Mouse (Mus musculus): ENCODE data around the gene Acsl6. TPM values are rescaled to one million over a fixed set of nuclear protein-coding genes. Genes with fewer than 3 reads are reported as not detected.
"Not testable (repeated sequence)": the region's sequence is repeated elsewhere in the genome, so short reads cannot be mapped to it uniquely, and the experiment has no call there.

The Acsl6 gene
- total RNA-seq (2021) = 10 to 100 TPM; 89.8 to 95.8 TPM

DNA sequence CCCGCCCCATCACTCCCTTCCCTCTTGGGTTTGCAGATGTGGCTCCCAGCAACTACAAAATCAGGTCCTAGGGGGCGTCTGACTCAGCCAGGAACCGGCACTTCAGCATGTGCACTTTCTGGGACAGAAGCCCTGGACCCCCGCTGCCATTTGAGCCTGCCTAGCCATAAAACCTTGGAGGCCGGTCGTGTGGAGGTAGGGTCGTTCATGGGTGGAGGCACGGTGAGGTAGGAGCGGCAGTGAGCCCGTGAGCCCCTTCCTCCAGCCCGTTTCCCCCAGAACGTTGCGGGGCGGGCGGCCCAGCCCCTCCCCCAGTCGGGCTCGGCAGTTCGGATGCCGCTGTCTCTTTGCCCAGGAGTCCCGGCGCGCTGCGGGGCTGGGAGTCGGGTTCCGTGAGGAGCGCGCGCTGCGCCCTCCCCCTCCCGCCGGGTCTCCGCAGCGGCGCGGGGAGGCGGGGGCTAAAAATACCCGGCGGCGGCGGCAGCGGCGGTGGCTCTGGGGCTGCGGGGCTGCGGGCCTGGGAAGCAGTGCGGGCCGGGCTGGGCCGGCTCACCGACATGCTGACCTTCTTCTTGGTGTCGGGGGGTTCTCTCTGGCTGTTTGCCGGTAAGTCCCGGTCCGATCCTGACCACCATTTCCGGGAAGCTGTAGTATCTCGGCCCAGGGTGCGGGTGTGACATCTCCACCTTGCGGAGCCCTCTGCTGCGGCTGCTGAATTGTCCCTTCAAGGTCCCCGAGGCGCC is at the start of gene Acsl6:
Gene Acsl6 (plus strand): TSS at position 71 of the 743 bp plus-strand sequence.
- intact Hi-C loops (cut with DNase I) = no loop called here
- peak; percentile 74 for DNase-seq

DNA sequence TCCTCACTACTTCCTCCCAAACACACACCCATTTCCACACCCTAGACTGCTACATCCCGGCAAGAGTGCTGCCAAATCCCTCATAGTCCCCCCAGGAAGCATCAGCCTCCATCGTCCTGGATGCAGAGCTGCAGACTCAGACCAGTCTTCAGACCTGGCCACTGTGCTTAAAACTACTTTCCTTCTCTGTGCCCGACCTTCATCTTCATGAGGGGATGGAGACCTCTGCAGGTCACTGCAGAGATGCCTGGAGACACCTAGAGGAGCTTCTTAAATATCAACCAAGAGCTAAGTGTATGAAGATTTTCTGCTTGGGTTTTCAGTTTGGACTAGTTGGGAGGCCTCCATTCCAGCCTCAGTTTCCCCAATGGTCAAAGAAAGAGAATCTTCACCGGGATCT is 49.5 kb upstream of the Acsl6 start:
- intact Hi-C loops (cut with DNase I) = loop anchor here (10.0 kb wide), 2 partner anchors 129 to 1061 kb away; no protein-coding TSS in a partner anchor
- peak; percentile 15 for DNase-seq

DNA sequence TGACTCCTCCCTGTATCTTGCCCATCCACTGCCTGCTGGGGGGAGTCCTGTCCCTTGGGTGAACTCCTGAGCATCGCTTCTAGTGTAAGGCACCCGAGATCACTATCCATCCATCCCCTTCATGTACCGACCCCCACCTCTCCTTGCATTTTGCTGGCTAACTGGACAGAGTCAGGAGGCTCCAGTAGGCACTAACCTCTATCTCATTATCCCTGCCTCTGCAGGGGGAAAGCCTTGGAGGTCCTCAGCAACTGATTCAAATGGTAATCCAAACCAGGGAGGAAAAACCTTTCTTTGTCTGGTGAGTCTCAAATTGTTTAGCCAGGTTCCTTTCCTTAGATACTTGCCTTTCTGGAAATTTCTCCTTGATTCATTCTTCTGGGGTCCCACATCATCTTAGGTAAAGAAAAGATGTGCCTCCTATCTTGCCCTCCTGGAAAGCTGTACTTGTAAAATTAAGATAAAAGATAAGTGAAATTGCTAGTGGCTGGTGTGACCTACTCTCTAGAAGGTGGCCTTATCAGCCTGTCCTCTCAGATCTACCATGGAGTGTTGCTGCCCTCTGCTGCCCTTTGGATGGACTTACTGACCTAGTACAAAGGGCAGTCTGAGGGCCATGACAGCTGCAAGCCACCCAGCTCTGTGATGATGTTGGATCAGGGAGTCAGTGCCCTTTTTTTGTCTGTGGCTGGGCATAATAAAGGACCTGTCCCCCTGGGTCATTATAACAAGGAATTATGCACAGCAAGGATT is 46.8 kb upstream of the Acsl6 start:
- DNase-seq = peak; percentile 85
- intact Hi-C loops (cut with DNase I) = loop anchor here (5.0 to 10.0 kb wide), 3 partner anchors 132 to 1058 kb away; no protein-coding TSS in a partner anchor

DNA sequence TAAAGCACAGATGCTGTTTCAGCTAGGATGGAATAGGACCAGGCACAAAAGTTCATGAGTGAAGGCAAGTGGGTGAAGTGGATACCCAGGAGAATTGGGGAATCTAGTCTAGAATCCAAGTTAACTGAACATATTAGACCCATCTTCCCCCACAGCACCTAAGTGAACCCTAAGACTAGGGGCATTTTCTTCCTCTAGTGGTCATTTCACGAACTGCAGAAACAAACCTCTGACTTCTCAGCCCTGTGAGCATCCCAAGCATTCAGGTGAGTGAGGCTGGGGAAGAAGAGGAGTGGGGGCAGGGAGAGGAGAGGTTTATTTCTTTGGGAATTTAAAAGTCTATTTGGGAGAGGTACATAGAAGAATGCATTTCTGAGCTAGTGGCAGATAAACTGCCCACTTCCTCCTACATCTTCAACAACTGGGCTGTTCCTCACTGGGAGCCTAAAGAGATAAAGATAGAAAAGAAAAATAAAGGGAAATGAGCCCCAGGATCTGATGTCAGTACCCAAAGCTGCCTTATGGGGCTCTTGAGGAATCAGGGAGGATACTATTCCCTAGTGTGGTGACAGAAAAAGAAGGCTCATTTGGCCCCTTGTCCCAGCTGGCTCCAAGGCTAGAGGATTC is 40.1 kb upstream of the Acsl6 start:
- intact Hi-C loops (cut with DNase I) = no loop called here

DNA sequence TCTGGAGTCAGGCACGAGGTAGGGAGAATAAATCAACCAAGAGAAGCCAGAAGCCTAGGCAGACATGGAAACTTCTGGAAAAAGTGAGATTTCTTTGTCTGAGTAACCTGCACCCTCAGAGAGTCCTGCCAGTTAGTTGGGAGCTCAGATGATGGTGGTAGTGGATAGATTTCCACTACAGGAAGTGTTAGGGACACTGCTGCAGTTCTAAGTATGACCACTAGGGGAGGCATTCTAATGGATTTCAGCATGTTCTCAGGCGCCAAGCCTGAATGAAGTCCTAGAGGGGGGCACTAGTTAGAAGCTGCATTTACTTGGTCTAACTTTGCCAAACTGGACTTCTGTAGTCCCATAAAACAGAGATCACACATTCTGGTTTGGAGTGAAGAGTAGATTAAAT is 39.1 kb upstream of the Acsl6 start:
- intact Hi-C loops (cut with DNase I) = no loop called here
- peak; percentile 54 for DNase-seq

More for the DNA sequence above, 40.1 kb upstream of the Acsl6 start:
- no peak for DNase-seq

DNA sequence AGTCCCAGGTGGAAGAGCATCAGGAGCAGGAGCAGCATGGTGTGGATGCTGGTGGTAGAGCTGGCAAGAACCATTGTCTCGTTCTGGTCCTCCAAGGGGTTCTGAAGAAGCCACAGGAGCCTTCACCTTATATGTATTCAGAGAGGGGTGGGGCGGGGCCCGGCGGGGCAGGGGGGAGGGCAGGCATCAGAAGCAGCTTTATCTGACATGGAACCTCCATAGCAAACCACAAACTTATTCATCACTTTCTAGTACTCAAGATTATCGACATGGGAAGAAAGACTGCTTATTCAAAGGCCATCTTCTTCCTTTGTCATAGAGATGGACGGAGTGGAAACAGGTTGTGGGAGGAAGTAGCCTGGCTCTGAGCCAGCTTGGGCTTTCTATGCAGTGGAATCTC is 36.4 kb upstream of the Acsl6 start, which contains the start of gene Il3:
Gene Il3 (minus strand): TSS at position 101 of the 400 bp plus-strand sequence.
- DNase-seq = no peak
- intact Hi-C loops (cut with DNase I) = no loop called here

DNA sequence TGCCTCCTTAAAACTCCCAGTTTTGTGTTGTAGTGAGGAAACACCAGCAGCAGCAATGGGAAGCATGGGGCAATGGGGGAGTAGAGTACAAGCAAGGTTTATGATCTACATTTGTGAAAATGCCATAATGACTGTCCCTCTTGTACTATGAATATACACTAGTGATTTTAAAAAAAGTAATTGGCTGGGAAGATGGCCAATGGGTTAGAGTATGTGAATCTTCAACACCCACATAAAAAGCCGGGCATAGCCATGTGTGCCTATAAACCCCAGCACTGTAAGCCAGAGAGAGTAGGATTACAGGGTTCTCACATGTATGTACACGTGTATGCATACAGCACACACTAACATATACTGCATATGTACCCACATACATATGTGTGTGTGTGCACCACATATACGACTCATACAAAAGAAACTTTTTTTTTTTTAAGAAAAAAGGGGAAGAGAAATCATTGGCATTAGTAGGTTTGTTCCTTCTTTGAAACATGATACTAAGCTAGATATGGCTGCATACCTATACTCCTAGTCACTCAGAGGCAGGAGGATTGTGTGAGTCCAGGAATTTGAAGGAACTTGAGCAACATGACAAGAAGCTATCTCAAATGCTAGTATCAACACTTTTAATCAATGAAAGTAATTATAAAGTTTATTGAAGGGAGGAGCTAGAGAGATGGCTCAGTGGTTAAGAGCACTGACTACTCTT is 34.3 kb upstream of the Acsl6 start:
- intact Hi-C loops (cut with DNase I) = no loop called here
- no peak for DNase-seq

DNA sequence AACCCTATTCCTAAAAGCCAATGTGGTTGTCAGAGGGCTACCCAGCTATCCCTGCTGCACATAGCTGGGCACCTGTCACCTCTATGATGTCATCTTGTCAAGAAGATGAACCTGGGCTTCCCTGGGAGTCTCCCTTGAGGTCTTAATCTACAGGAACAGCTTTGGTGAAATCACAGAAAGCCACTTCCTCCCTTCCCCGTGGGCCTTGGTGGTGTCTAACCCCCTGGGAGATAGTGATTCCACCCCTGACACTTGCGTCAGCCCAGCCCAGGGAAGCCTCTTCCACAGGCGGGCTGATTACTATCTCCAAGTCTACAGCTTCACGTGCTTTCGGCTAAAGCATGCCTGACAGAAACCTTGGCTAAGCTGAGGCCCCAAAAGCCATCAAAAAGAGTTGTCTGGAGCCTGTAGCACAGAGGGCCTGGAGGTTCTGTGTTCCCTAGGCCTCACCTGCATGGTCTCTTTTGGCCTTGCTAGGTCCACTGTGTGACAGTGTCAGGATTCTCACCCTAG is 32.1 kb upstream of the Acsl6 start:
- intact Hi-C loops (cut with DNase I) = no loop called here
- no peak for DNase-seq

DNA sequence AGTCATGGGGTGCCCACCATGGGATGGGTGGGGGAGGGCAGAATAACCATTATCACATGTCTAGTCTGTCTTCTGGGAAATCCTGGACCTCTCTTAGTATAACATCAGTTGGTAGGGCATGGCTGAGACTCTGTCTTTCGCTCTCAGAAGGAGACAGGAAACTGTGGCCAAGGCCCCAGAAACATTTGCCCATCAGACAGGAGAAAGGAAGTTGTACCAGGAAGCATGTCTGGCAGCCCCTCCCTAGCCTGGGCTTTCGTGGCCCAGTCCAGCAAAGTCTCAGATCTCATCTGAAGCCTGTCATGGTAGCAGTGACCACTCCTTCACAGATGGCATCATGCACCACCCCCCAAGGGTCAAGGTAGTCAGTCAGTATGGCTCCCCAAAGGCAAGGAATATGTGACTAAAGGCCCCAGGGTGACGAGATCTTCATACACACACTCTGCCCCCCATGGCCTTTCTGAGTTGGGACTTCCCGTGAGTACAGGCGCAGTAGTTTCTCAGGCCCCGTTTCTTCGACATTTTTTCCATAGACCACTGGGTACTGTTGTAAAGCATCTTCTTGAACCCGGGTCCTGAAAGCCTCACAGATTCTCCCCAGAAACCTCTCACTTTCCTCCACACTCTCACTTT is 15.7 kb upstream of the Acsl6 start:
- DNase-seq = no peak
- intact Hi-C loops (cut with DNase I) = no loop called here

DNA sequence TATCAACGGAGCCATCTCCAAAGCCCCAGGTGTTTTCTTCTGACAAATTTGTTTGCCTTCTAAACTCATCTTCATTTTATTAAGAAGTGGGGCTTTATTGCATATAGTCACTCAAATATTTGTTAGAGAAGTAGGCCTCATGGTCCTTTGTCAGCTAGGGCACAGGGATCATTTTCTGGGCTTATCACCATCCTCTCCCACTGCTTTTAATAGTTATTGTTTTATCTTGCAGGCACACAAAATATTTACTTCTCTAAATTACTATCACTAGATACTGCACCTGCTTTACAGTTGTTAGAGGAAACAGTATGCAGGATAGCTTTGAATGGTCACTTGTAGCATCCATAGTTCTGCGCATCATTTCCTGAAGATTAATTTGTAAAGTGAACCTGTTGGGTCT is 11.4 kb upstream of the Acsl6 start:
- intact Hi-C loops (cut with DNase I) = no loop called here
- no peak for DNase-seq

DNA sequence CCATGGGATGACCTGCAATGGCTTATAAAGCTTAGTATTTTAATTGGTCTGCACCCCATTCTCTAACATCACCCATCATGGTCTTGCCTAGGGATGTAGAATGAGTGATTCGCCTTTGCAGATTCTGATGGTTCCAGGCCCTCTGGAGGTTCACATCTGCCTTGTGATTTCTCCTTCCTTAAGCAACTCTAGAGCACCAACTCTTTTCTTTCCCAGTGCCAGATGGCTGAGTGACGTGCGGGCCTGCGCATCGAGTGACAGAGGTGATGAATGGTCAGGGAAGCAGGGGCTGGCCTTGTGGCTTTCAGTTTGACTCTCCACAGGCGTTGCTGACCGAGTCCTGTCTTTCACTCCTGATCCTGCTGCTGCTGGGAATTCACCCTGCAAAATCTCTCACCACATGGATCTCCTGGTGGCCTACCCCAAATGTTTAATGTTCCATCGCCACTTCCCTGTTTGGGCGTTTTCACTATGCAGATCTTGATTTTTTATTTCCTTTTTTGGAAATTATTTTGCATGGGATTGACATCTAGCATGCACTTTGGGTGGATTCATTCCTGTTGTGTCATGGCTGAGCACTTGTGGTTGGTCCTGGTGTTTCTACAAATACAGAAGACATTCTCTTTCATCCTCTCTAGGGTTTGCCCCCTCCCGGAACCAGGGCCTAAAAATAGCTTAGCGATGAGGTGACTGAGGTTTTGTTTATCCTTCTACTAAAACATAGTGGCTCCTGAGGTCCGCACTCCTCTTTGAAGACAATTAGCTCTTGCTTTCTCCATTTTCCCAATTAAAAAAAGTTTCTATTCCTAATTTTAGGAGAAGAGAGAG is 9.4 kb upstream of the Acsl6 start:
- intact Hi-C loops (cut with DNase I) = no loop called here

DNA sequence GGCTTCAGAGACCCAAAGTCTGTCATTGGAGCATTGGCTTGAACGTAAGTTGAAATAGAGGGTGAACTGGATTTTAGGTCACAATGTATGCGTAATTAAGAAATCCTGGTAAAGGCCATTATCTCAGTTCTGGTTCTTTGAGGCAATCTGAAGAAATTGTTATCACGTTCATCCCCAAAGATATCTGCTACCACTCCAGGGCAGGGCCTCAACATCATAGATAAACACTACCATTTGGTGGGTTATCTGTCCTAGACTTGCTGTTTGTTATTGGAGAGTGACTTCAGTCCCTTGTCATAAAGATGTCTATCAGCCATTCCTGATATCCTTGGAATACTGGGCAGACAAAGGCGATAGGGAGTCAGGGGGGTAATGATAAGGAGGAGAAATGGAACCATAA is 7.6 kb upstream of the Acsl6 start:
- DNase-seq = no peak
- intact Hi-C loops (cut with DNase I) = no loop called here

More for the DNA sequence above, 9.4 kb upstream of the Acsl6 start:
- no peak for DNase-seq

DNA sequence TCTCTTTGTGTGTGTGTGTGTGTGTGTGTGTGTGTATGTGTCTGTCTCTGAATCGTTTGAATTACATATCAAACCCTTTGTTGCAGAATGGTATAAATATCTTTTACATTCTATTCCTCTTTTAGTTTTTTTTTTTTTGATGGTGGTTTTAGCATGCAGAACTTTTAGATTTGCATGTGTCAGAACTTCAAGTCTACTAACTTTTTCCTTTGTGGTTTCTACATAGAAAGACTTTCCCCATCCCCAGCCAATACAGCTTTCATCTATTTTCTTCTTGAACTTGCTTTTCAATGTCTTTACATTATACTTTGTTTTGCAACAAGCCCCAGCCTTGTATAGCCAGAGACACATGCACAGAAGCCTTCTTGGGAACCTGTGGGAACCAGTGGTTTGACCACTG is 6.9 kb upstream of the Acsl6 start:
- intact Hi-C loops (cut with DNase I) = no loop called here

DNA sequence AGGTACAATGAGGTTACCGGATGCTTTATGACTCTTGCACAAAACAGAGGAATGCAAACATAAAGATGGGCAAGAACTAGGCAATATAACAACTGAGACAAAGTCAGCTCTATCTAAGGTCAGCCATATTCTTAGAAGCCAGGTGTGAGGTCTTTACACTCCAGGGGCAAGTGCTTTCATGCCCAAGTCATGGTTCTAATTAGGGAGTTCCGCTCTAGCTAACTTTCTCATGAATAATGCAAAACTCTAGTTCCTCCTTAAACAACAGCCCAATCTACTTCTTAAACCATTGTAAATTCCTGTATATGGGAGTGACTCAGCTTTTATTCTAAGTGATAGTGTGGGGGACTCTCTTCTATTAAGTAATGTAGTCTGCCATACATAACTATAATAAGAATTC is 6.1 kb upstream of the Acsl6 start:
- intact Hi-C loops (cut with DNase I) = not testable (repeated sequence)

More for the DNA sequence above, 6.9 kb upstream of the Acsl6 start:
- DNase-seq = no peak

DNA sequence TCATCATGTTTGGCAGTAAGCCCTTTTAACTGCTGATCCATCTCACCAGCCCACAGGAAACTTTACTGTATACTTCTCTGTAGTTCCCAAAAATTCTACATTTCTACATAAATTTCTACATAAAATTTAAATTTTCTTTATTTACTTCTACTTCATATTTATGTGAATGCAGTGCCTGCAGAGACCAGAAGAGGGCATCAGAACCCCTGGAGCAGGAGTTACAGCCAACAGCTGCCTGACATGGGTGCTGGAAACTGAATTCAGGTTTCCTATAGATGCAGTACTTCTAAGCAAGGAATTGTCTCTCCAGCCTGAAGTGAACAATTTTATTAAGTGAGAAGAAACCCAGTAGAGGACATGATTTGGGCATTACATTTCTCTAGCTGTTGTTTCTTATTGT is 4.8 kb upstream of the Acsl6 start:
- no peak for DNase-seq
- intact Hi-C loops (cut with DNase I) = no loop called here

More for the DNA sequence above, 6.1 kb upstream of the Acsl6 start:
- DNase-seq = not testable (repeated sequence)

DNA sequence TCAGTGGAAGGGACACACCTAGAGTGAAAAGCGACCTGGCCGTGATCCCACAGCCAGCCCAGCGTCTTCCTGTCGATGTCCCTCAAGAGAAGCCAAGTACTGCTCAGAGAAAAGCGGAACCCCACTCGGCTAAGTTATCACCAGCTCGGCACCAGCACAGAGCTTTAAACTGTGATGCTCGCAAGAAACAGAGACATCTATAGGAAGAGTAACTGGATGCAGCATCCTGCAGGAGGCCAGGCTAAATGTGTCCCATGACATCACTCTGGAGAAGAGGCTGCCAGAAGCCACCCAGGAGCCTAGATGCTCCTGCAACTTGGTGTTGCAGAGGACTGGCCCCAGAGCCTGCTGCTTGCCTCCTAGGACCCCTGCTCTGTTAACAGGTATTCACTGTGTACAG is 1.6 kb upstream of the Acsl6 start:
- intact Hi-C loops (cut with DNase I) = no loop called here
- DNase-seq = no peak

DNA sequence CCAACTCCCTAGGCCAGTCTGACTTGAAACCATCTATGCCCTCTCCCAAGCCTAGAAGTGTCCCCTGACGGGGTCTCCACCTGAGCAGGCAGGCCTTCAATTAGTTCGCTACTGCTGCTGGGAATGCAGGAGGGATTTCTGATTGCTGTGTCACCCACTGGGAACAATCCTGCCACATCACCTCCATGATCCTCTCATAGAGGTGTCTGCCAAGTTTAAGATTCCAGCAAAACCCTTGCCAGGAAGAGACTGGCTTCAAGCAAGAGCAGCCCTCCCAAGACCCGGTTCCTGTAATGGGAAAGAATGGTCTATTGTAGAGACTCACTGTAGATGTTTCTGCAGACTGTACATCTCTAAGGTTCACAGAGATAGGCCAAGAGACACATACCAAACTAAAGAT is 992 bp upstream of the Acsl6 start:
- intact Hi-C loops (cut with DNase I) = no loop called here
- DNase-seq = no peak

DNA sequence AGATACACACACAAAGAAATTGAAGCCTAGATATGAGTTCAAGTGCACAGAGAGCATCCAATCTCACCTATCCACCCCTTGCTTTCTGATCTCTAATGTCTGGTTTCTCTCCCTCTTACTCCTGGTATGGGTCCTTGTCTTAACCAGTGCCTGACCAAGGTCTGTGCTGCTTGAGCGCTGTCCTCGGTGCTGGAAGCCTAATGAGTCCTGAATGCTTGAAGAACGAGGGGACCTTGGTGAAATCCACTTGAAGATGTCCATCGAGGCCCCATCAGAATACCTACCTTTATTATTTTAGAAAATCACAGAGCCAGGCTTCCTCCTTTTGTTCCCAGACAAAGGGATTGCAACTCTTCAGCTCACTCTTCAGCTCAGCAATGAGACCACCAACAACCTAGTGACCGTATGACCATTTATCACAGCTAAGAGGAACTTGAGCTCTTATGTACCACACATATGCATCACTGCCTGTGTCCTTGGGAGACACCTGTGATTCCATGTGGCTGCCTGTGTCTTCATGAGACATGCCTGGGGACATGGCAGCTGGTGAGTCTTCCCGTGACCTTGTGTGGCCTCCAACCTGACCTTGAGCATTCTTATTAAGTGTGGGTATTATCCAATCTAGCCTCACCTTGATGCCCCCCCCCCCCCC is 396 bp upstream of the Acsl6 start:
- no peak for DNase-seq
- intact Hi-C loops (cut with DNase I) = no loop called here

DNA sequence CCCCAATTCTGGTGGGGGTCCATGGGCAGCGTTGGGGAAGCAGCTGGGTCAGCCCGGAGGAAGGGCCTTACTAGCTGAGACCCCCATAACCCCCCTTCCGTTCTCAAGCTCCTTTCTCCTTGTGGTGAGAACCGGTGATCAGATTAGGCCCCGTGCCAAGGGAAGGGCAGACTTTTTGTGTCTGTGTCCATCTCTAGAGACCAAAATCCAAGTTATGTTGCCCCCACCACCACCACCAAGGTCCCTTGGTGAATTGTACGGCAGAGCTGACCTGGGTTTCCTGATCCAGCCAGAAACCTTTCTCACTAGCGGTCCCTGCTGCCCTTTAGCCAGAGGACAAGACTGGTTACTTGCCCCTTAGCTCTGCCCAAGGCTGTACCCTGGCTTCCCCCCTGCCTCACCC is 874 bp downstream of the Acsl6 start:
- intact Hi-C loops (cut with DNase I) = no loop called here
- no peak for DNase-seq

All from left cerebral cortex, postnatal 4 days (tissue).